Mouse (Mus musculus): Measurements from ENCODE around the gene Prkce.
A peak's percentile ranks its signal among the peaks of the same experiment; 100 is the strongest.

Prkce gene

DNA sequence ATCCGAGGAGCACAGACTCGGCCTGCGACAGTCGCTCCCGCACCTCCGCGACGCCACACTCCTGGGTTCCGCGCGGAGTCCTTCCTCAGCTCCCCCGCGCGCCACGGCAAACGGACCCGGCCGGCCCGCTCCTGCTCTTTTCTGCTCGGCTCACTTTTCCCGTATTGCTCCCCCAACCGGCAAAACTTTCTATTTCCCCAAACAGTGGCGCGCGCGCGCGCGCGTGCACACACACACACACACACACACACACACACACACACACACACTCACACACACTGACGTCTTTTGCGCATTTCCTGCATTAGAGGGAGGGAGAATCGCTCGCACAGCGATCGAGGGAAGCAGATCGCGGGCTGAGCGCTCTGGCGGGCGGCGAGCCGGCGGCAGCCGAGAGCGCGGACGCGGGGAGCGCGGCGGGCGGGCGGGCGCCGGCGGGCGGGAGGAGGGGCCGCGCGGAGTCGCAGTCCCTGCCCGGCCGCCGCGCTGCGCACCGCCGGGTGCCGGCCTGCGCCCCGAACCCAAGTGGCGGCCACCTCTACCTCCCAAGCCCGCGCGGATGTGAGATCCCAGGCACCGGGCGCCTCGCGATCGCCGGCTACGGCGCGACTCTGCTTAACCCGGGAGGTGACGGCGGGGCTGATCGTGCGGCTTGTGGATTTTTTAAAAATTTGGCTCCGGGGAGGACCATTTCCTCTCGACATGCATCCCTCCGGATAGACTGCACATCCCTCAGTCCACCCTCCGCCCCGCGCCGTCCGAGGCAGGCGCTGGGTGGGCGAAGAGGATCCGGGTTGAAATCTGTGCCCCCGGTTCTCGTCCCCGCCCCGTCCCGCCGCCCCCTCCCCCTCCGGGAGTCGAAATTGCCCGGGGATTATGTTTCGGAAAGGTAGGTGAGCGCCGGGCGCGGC, at the start of gene Prkce:
TSS of gene Prkce (plus strand) at position 466 of the 911 bp plus-strand sequence.
- peak; percentile 89 for DNase-seq (ENCODE audit: low spot score)

DNA sequence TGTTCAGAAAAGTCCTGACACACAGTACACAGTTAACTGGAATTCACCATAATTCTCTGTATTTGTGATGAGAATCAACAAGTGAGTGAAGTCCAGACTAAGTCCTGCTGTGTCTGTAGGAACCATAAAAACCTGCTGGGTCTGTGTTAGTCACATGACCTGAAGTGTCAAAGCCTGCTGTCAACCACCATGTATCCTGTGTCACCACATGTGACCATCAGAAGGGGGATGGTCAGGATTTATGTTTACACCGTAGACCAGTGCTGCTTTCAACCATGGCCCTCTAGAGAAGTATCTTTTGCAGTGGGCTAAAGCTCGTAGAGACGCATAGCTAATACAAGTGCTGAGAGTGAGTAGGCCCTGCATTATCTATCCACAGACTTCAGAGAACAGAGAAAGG, 44.4 kb upstream of the Prkce start:
- no peak for DNase-seq (ENCODE audit: low spot score)

DNA sequence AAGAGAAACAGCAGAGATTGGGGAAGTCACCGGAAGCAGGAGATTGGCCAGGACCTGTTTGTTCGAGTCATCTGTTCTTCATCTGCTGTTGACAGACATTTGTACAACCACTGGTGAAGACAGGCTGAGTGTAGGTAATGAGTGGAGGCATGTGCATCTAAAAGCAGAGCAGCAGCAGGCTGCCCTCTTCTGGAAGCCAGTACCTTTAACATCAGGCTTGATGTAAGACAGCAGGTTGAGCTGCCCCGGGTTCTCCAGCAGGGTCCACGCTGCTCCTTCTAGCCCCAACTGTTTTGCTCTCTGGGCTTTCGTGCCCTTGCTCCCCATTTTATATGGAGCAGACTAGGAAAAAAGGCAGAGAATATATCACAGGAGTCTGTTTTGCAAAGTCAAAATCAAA, 41.7 kb upstream of the Prkce start:
- DNase-seq (ENCODE audit: low spot score): no peak

DNA sequence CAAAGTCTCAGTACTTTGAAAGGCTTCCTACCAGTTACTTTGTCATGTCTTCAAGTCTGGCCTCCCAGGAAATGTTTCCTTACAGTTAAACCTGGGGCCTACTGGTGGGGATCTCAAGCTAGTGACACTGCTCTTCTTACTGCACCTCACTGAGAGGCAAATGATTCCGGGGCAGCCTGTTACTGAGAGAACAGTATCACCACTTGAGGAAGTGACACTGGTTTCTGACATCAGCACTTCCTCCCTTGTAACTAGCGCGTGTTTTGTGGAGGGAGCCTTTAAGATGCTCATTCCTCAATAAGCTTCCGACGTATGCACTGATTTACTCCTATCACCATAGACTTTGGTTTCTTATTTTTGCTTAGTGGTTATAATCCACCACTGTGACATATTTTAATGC, 39.4 kb upstream of the Prkce start:
- no peak for DNase-seq (ENCODE audit: low spot score)

- no peak for DNase-seq (ENCODE audit: low spot score)
These were observed 35.1 kb upstream of the Prkce start for GRCm38 (mm10) chr17:86132534-86132933.

DNA sequence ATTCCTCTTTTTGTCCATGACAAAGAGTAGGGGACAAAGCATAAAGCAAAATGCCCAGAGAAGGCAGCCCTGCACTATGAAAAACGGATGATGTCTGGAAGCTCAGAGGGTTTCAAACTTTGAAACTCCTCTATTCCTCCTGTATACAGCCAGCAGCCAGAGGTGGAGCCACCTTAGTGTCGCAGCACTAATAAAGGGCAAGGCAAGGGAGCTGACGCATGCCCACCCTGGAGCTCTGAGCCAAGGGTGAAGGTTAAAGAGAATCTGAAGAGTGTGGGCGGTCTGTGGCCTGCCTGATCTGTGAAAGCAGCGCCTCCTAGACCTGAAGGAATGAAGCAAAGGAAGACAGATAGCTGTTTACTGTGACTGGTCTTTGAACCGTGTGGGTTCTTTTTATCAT, 33.1 kb upstream of the Prkce start:
- DNase-seq (ENCODE audit: low spot score): no peak

GRCm38 (mm10) chr17:86135835-86136234, 31.8 kb upstream of the Prkce start:
- DNase-seq (ENCODE audit: low spot score): no peak

- DNase-seq (ENCODE audit: low spot score): no peak
These were observed 23.0 kb upstream of the Prkce start for GRCm38 (mm10) chr17:86144537-86145078.

- DNase-seq (ENCODE audit: low spot score): peak; percentile 92
These were observed 22.3 kb upstream of the Prkce start, which contains the start of gene Srbd1 for GRCm38 (mm10) chr17:86145079-86145951. Gene Srbd1, minus strand, starts transcription at chr17:86145175.

- no peak for DNase-seq (ENCODE audit: low spot score)
These were observed 17.9 kb upstream of the Prkce start for GRCm38 (mm10) chr17:86149726-86150125.

- peak; percentile 84 for DNase-seq (ENCODE audit: low spot score)
These were observed 16.7 kb upstream of the Prkce start for GRCm38 (mm10) chr17:86150867-86151348.

- no peak for DNase-seq (ENCODE audit: low spot score)
These were observed 10.6 kb upstream of the Prkce start for GRCm38 (mm10) chr17:86156999-86157398.

DNA sequence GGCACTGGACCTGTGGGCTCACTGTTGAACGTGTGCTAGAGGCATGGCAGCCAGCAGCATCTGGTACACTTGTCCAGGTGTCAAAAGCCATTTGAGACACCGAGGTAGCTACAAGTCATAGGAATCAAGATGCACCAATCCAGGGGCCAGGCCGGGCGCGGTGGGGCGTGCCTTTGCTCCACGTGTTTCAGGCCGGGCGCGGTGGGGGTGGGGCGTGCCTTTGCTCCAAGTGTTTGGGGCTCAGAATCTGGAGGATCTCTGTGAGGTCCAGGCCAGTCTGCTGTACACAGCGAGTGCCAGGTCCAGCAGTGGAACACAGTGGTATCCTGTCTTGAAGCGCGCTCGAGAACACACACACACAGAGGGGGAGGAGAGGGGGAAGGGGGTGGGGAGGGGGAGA, 4.9 kb upstream of the Prkce start:
- no peak for DNase-seq (ENCODE audit: low spot score)

DNA sequence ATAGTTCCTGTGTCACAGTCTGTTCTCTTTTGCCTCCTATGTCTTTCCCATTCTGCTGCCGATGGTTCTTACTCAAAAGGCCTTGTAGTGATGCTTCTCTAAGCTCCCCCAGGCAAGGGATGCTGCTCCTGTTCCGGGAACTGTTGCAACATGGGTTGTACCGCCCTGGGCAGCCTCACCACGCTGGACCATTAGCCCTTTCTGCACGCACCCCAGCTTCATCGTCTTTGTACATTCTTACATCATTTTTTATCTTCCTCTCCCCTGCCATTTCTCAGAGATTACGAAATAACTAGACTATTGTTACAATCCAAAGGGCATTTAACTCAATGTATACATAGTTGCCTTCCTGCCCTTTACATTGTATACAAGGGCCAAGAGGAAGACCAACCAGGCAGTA, 3.2 kb upstream of the Prkce start:
- DNase-seq (ENCODE audit: low spot score): no peak

DNA sequence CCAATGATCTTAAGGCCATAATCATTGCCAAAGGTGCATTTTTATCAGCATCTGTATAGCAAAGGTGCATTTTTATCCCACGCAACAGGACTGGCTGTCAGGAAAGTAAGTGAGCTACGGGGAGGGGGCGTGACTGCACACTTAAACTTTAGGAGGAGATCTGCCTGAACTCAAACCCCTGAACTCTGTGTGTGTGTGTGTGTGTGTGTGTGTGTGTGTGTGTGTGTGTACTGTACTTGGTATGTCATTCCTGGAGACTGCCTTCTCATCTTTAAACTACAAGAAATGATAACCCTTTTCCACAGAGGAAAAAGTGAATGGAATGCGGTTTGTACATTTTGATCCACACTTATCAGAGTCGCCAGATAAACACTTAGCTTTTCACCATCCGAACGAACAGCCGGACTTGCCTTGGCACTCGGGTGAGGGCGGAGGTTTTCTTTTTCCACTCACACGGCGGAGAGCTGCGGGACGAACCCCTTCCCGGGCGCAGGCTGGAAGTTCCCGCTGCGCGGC, 1.5 kb upstream of the Prkce start:
- no peak for DNase-seq (ENCODE audit: low spot score)

GRCm38 (mm10) chr17:86166567-86167319, 842 bp upstream of the Prkce start:
- peak; percentile 83 for DNase-seq (ENCODE audit: low spot score)

GRCm38 (mm10) chr17:86168231-86168981, 821 bp downstream of the Prkce start:
- DNase-seq (ENCODE audit: low spot score): peak; percentile 25

GRCm38 (mm10) chr17:86169092-86169491, 1.5 kb downstream of the Prkce start:
- DNase-seq (ENCODE audit: low spot score): no peak

DNA sequence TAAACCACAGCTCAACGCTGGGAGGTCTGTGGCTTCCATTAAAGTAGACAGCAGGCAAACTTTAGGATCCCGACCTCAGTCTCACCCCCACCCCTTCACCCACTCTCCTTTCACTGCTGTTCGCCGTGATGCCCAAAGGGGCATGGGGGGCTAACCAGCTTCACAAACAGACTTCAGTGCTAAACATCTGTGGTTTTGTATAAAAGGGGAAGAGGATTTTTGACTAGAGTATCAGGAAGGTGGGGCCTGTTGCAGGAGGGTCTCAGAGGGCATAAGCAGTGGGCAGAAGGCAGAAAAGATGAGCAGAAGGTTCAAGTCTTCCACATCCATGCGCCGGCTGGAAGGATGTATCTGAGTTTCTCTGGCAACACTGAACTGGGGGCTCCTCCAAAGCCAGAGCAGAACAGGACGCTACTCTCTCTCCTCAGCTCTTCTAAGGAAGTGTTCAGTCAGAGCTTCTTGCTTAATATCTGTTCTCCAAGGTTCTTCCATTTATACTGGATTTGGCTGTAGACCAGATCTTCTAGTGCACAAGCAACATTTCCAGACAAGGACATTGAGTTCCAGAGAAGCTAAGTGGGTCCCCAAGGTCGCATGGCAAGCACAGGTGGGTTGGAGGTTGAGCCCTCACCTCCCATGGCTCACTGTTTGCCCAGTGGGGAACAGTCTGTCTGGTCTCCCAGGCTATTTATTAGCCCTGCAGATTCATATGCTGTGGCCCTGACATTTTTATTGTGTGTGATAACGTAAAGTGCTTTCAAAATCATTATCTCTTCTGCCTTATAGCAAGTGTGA, 2.8 kb downstream of the Prkce start:
- DNase-seq (ENCODE audit: low spot score): no peak

DNA sequence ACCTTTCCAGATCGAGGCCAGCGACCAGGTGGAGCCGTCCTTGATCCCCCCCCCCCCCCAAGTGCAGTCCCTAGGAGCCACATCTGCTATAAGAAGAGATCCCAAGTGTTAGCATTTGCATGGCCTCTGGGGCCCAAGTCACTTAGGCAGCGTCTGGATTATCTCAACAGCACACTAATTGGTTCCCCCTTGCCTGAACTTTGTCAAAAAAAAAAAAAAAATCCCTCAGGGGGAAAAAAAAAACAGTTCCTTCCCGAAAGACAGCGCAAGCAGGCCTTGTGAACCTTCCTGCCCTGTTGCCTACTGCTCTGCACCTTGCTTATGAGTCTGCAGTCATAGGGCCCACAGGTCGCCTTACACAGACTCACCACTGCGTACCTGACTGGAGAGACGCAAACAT, 7.9 kb downstream of the Prkce start:
- no peak for DNase-seq (ENCODE audit: low spot score)

All from yolk sac, embryonic 10.5 days (tissue).